Mouse (Mus musculus): ENCODE results near the gene Etv6. TPM values are rescaled to one million over a fixed set of nuclear protein-coding genes. Genes with fewer than 3 reads are reported as not detected.

Gene Etv6
- polyA plus RNA-seq, 1 experiment from 2014 or later: 16.5 TPM

DNA sequence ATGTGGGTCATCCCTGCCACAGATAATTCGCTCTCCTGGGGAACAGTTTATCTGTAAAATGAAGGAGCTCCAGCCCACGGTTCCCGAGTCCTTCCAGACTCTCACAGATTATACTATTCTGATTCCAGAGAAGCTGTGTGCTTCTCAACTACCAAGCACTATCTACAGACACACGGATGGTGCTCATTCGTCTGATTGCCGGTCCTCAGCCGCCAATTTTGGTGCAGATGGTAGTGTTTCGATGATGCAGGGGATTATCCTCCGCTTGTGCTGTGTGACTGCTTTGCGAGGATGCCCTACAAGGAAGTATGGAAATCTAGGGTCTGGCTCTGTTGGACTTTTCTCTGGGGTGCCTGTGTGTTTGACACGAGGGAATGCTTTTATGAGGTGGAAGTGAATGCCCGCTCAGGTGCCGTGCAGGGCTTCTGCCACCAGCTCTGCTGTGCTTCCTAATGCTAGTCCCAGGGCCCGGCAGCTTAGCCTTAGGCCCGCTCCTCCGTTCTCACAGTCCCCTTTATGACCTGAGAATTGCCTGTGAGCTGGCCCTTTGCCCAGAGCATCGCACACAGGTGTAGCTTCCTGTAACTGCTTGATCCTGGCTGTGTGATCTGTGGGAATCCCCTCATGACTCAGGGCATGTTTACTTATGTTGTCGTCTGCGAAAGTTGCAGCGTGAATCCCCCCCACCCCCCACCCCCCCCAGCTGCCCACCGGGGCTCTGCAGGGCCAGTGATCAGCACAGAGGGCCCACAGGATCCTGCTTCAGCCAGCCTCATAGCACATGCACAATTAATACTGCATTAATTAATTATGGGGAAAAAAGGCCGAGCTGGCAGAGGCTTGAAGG, 112.3 kb downstream of the Etv6 start:
- H3K4me3 ChIP-seq (ENCODE audit: low read depth, low read length): no peak overlapping the region
- WGBS: 43% methylated on average over 22 of the region's 22 CpGs
- no peak overlapping the region for H3K4me2 ChIP-seq (ENCODE audit: low read length)
- H3K9me3 ChIP-seq (ENCODE audit: control insufficient read depth, low read length): no peaks in the 10 kb centered on the region
- H3K9ac ChIP-seq (ENCODE audit: low read length): no peak overlapping the region
- H3K27me3 ChIP-seq (replicated peaks; ENCODE audit: control insufficient read depth, insufficient read depth, low read length): no peaks in the 10 kb centered on the region
- DNase-seq (ENCODE audit: low spot score) (peak; percentile 69), ATAC-seq (replicated peaks; ENCODE audit: low FRiP score, low TSS enrichment, low read depth) (no peak; the same call in 1 of the 2 replicates)
- peaks cover 72% of the 10 kb centered on the region for H3K4me1 ChIP-seq (replicated peaks; ENCODE audit: control insufficient read depth, insufficient read depth, low read length)
- H3K27ac ChIP-seq (ENCODE audit: low read depth): peak overlapping the region; percentile 22; the same call in 1 of the 2 replicates
- H3K36me3 ChIP-seq (ENCODE audit: control insufficient read depth, insufficient read depth, low read length): no peaks in the 10 kb centered on the region

DNA sequence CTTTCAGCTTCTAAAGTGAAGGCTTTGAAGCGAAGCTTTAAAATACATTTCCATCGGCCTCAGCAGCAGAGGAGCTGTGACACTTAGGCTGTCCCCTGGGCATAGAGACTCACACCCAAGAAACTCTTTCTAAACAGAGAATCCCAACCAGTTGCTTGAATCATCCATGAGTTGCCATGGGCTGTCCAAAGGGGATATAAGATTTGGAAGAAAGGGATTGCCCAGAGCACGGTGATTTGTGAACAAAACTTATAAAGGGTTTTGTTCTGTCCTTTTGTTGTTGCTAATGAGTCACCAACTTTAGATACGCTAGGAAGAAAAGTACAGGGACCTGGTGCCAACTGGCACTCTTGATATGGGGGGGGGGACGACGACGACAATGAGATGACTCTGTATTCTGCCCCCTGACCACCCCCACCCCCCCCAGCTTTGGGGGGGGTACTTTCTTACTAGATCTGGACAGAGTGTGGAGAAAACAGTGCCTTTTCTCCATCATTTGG, 113.0 kb downstream of the Etv6 start:
- ATAC-seq (replicated peaks; ENCODE audit: low FRiP score, low TSS enrichment, low read depth): no peak
- no peak overlapping the region for H3K9ac ChIP-seq (ENCODE audit: low read length)
- no peaks in the 10 kb centered on the region for H3K9me3 ChIP-seq (ENCODE audit: control insufficient read depth, low read length)
- H3K27ac ChIP-seq (ENCODE audit: low read depth): no peak overlapping the region
- peaks cover 65% of the 10 kb centered on the region for H3K4me1 ChIP-seq (replicated peaks; ENCODE audit: control insufficient read depth, insufficient read depth, low read length)
- DNase-seq (ENCODE audit: low spot score): no peak
- H3K27me3 ChIP-seq (replicated peaks; ENCODE audit: control insufficient read depth, insufficient read depth, low read length): no peaks in the 10 kb centered on the region
- no peak overlapping the region for H3K4me3 ChIP-seq (ENCODE audit: low read depth, low read length)
- no peak overlapping the region for H3K4me2 ChIP-seq (ENCODE audit: low read length)
- WGBS: 81% methylated on average over 7 of the region's 7 CpGs
- no peaks in the 10 kb centered on the region for H3K36me3 ChIP-seq (ENCODE audit: control insufficient read depth, insufficient read depth, low read length)

DNA sequence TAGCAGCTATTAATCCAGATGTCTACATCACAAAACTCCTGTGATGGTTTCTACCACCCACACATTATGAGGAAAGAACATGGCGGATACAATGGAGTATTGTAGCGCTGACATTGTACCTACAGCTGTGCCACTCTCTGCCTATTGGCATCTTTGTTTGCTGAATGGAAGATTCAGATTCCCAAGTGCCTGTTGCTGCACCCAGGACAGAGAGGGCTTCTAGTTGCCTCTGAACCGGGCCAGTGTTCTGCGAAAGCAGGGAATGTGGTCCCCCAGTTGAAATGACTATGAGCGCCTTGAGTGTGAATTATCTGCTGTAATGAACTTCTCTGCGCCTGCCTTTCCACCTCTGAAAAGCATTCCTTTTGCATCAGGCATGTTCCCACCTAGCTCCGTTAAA, 114.1 kb downstream of the Etv6 start:
- Histone ChIP-seq H3K27ac (ENCODE audit: low read depth) (no peak overlapping the region), H3K4me3 (ENCODE audit: low read depth, low read length) (no peak overlapping the region), H3K9me3 (ENCODE audit: control insufficient read depth, low read length) (no peaks in the 10 kb centered on the region), H3K36me3 (ENCODE audit: control insufficient read depth, insufficient read depth, low read length) (no peaks in the 10 kb centered on the region), H3K4me2 (ENCODE audit: low read length) (no peak overlapping the region), H3K27me3 (replicated peaks; ENCODE audit: control insufficient read depth, insufficient read depth, low read length) (no peaks in the 10 kb centered on the region), H3K4me1 (replicated peaks; ENCODE audit: control insufficient read depth, insufficient read depth, low read length) (peaks cover 55% of the 10 kb centered on the region), H3K9ac (ENCODE audit: low read length) (no peak overlapping the region)
- ATAC-seq (replicated peaks; ENCODE audit: low FRiP score, low TSS enrichment, low read depth): no peak
- WGBS: 93% methylated on average over 7 of the region's 7 CpGs
- DNase-seq (ENCODE audit: low spot score): no peak

DNA sequence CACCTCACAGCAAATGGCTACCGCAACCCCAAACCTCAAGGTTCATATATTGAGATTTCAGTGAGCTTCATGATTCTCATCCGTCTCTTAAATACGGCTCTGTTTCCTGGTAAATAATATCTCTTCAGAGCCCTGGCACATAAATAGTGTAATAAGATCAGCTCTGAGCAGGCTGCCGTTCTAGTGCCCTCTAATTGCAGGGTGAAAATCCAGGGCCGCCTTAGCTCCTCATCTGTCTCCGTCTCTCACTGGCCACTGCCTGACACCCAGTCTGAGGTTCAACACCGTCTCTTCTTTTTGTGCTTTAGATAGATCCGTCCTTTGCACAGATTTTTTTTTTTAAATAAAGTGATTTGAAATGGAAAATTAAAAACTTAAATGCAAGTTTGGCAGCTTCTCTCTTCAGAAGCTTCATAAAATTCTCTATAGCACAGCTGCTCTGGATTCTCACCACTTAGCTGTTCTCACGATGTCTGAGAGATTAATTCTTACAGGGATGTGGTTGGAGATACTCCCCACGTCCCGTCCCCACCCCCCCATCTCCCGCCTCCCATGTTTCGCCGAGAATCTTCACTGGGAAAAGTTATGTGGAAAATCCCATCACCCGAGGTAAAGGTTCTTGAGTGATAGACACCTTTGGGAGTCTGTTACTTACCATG, 115.7 kb downstream of the Etv6 start:
- peak overlapping the region; percentile 77 for H3K27ac ChIP-seq (ENCODE audit: low read depth)
- DNase-seq (ENCODE audit: low spot score) (no peak), ATAC-seq (replicated peaks; ENCODE audit: low FRiP score, low TSS enrichment, low read depth) (no peak)

DNA sequence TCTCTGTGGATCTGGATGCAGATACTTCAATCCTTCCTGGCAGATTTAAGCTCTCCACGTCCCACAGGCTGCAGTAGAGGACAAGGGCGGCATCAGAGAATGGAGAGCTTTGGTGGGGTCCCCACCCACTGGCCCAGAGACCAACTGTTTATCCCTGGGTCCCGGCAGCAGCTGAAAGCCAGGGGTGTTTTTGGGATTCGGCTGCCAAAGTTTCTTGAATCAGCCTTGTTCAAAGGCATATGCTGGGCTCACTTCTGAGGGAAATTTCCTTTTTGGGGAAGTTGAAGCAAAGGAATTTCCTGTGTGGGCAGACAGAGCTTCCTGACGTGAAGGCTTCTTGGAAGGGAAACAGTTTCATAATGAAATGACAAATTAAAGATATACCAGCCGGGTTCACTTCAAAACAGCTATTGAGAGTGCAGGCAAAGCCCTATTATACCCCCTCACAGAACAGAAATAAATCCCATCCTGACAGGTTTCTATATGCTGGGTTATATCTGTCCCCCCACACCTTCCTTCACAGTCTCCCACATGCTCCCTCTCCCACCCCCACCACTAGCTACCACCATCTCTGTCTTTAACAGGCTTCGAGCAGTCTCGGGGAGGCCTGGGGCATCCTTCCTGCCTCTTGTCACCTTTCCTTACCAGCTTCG, 116.5 kb downstream of the Etv6 start:
- ATAC-seq (replicated peaks; ENCODE audit: low FRiP score, low TSS enrichment, low read depth) (no peak), DNase-seq (ENCODE audit: low spot score) (no peak)
- H3K27me3 ChIP-seq (replicated peaks; ENCODE audit: control insufficient read depth, insufficient read depth, low read length): no peaks in the 10 kb centered on the region
- H3K4me3 ChIP-seq (ENCODE audit: low read depth, low read length): no peak overlapping the region
- no peak overlapping the region for H3K9ac ChIP-seq (ENCODE audit: low read length)
- H3K36me3 ChIP-seq (ENCODE audit: control insufficient read depth, insufficient read depth, low read length): no peaks in the 10 kb centered on the region
- peak overlapping the region; percentile 25 for H3K4me2 ChIP-seq (ENCODE audit: low read length)
- H3K27ac ChIP-seq (ENCODE audit: low read depth): peak overlapping the region; percentile 77
- 47% methylated on average over 9 of the region's 9 CpGs for WGBS
- no peaks in the 10 kb centered on the region for H3K9me3 ChIP-seq (ENCODE audit: control insufficient read depth, low read length)
- H3K4me1 ChIP-seq (replicated peaks; ENCODE audit: control insufficient read depth, insufficient read depth, low read length): peaks cover 57% of the 10 kb centered on the region

More for the DNA sequence above, 115.7 kb downstream of the Etv6 start:
- Histone ChIP-seq H3K4me1 (replicated peaks; ENCODE audit: control insufficient read depth, insufficient read depth, low read length) (peaks cover 50% of the 10 kb centered on the region), H3K4me2 (ENCODE audit: low read length) (peak overlapping the region; percentile 25), H3K4me3 (ENCODE audit: low read depth, low read length) (no peak overlapping the region), H3K36me3 (ENCODE audit: control insufficient read depth, insufficient read depth, low read length) (no peaks in the 10 kb centered on the region), H3K9ac (ENCODE audit: low read length) (0 out of 2 replicates have a peak overlapping the region, but pooled peaks have one; percentile 3), H3K27me3 (replicated peaks; ENCODE audit: control insufficient read depth, insufficient read depth, low read length) (no peaks in the 10 kb centered on the region), H3K9me3 (ENCODE audit: control insufficient read depth, low read length) (no peaks in the 10 kb centered on the region)
- 40% methylated on average over 15 of the region's 15 CpGs for WGBS

DNA sequence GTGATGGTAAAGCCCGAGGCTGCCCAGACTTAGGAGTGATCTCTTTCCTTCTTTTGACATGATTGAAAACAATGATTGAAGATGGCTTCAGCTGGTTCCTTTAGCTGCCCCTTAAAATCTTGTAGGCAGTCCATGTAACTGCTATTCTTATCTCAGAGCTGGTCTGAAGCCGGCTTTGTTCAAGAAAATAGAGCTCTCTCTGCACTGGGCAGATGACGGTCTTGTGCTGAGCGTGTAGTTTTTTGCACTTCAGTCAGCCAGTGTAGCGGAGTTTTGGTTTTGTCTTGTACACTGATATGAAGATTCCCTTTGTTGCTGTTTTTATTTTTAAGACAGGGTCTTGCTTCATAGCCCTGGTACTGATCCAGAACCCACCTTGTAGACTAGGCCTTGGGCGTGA, 117.0 kb downstream of the Etv6 start:
- no peak for ATAC-seq (replicated peaks; ENCODE audit: low FRiP score, low TSS enrichment, low read depth)
- Histone ChIP-seq H3K4me1 (replicated peaks; ENCODE audit: control insufficient read depth, insufficient read depth, low read length) (peaks cover 58% of the 10 kb centered on the region), H3K27me3 (replicated peaks; ENCODE audit: control insufficient read depth, insufficient read depth, low read length) (no peaks in the 10 kb centered on the region), H3K4me2 (ENCODE audit: low read length) (no peak overlapping the region), H3K9ac (ENCODE audit: low read length) (no peak overlapping the region), H3K4me3 (ENCODE audit: low read depth, low read length) (no peak overlapping the region), H3K27ac (ENCODE audit: low read depth) (peak overlapping the region; percentile 77), H3K9me3 (ENCODE audit: control insufficient read depth, low read length) (no peaks in the 10 kb centered on the region), H3K36me3 (ENCODE audit: control insufficient read depth, insufficient read depth, low read length) (no peaks in the 10 kb centered on the region)
- WGBS: 81% methylated on average over 6 of the region's 6 CpGs
- DNase-seq (ENCODE audit: low spot score): no peak

DNA sequence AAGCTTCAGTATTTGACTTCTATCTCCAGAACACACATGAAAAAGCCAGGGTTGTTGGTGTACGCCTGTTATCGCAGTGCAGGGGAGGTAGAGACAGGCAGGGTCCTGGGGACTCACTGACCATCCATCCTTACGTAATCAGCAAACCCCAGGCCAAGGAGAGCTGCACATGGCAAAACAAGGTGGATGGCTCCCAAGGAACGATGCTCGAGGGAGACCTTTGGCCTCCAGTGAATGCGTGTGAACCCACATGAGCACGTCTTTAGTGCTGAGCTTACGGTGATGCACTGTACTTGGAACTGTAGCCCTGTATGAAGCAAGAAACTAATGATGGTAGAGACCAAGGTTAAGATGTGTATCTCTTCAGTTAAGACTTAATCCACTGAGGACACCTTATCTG, 119.2 kb downstream of the Etv6 start:
- Histone ChIP-seq H3K4me1 (replicated peaks; ENCODE audit: control insufficient read depth, insufficient read depth, low read length) (peaks cover 49% of the 10 kb centered on the region), H3K4me2 (ENCODE audit: low read length) (no peak overlapping the region), H3K9ac (ENCODE audit: low read length) (no peak overlapping the region), H3K27me3 (replicated peaks; ENCODE audit: control insufficient read depth, insufficient read depth, low read length) (no peaks in the 10 kb centered on the region), H3K36me3 (ENCODE audit: control insufficient read depth, insufficient read depth, low read length) (no peaks in the 10 kb centered on the region), H3K4me3 (ENCODE audit: low read depth, low read length) (no peak overlapping the region), H3K9me3 (ENCODE audit: control insufficient read depth, low read length) (no peaks in the 10 kb centered on the region), H3K27ac (ENCODE audit: low read depth) (no peak overlapping the region)
- ATAC-seq (replicated peaks; ENCODE audit: low FRiP score, low TSS enrichment, low read depth): no peak
- no peak for DNase-seq (ENCODE audit: low spot score)
- 86% methylated on average over 8 of the region's 8 CpGs for WGBS

DNA sequence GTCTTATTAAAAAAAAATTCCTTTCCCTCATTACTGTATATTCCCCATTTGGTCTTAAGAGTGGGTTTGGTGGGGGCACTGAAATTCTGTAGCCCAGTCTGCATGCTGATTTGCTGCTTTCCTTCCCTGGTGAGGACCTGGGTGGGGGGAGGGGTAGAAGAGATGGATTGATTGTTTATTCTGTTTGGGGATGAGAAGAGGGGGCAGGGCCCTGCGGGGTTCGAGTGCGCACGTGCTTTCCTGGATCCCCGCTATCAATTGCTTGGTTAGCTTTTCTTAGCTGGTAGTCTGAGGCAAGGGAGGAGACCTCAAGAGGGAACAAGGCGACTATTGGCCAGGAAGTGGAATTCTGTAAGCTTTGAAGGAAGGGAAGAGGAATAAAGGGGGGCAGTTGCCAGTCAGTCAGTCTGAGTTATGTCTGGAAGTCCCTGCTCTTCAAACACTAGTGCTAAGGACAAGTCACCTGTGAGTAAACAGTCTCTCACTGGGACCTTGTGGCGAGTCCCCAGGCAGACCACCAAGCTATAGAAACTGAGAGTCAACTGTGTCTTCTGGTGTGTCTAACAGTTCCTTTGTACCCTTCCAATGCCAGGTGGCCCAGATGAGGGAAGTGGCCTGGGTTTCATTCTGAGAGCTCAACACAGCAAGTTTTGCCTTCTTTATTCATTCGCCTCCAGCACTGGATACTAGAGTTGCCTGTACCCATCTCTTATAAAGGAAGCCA, 120.6 kb downstream of the Etv6 start:
- H3K27ac ChIP-seq (ENCODE audit: low read depth): peak overlapping the region; percentile 61; the same call in 1 of the 2 replicates
- 42% methylated on average over 8 of the region's 8 CpGs for WGBS
- DNase-seq (ENCODE audit: low spot score): no peak

More for the DNA sequence above, 120.6 kb downstream of the Etv6 start:
- Histone ChIP-seq H3K4me3 (ENCODE audit: low read depth, low read length) (no peak overlapping the region), H3K9me3 (ENCODE audit: control insufficient read depth, low read length) (no peaks in the 10 kb centered on the region), H3K9ac (ENCODE audit: low read length) (no peak overlapping the region), H3K4me2 (ENCODE audit: low read length) (no peak overlapping the region), H3K36me3 (ENCODE audit: control insufficient read depth, insufficient read depth, low read length) (peaks cover 1% of the 10 kb centered on the region; the same call in 1 of the 2 replicates), H3K4me1 (replicated peaks; ENCODE audit: control insufficient read depth, insufficient read depth, low read length) (peaks cover 38% of the 10 kb centered on the region), H3K27me3 (replicated peaks; ENCODE audit: control insufficient read depth, insufficient read depth, low read length) (no peaks in the 10 kb centered on the region)
- ATAC-seq (replicated peaks; ENCODE audit: low FRiP score, low TSS enrichment, low read depth): no peak

All from intestine, embryonic 14.5 days (tissue).